Mouse (Mus musculus) MN1 (cell line): ENCODE data around the gene Runx1.

Experiments used
- DNase-seq: peaks from one replicate; pipeline ENCODE4 v3.0.0-alpha.2; 2016; ENCODE audit warnings: low spot score

The Runx1 gene

GRCm38 (mm10) chr16:92793741-92794140 is 32.2 kb downstream of the Runx1 start:
- no peak for DNase-seq

GRCm38 (mm10) chr16:92792905-92793304 is 33.0 kb downstream of the Runx1 start:
- no peak for DNase-seq

- no peak for DNase-seq
Observed at GRCm38 (mm10) chr16:92790601-92791000, 35.3 kb downstream of the Runx1 start.

- DNase-seq: no peak
Observed at GRCm38 (mm10) chr16:92789840-92790239, 36.1 kb downstream of the Runx1 start.

DNA sequence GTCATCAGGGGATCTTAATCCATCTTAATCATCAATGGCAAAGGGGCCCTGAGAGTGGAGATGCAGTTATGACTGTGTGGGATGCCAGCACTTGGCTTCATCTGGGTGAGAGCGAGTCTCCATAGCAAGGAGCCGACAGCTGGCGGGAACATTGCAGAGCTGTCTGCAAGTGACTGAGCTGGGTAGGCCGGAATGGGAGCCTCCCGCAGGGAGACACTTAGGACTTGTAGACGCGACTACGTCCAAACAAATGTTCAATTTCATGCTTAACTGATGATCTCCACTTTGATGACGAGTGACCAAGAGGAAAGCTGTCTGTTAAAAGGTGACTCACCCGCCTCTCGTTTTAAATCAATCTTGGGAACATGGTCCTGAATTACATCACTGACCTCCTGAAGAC is 37.5 kb downstream of the Runx1 start:
- no peak for DNase-seq

DNA sequence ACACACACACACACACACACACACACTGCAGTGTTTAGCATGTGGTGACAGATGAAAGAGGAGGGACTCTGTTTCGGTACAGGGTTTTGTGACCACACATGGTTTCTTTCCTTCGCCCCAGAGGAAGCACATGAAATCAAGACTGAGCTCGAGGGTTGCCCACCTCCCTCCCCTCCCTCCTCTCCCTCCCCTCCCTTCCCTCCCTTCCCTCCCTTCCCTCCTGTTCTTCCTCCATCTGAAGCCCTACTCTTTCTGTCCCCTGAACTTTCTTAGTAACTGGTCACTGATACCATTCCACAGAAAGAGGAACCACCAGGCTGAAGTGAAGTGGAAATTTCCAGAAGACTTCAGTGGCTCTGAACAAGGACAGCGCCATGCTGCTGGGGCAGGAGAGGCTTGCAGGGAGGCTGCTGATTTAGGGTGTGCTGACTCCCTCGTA is 39.0 kb downstream of the Runx1 start:
- DNase-seq: no peak

DNA sequence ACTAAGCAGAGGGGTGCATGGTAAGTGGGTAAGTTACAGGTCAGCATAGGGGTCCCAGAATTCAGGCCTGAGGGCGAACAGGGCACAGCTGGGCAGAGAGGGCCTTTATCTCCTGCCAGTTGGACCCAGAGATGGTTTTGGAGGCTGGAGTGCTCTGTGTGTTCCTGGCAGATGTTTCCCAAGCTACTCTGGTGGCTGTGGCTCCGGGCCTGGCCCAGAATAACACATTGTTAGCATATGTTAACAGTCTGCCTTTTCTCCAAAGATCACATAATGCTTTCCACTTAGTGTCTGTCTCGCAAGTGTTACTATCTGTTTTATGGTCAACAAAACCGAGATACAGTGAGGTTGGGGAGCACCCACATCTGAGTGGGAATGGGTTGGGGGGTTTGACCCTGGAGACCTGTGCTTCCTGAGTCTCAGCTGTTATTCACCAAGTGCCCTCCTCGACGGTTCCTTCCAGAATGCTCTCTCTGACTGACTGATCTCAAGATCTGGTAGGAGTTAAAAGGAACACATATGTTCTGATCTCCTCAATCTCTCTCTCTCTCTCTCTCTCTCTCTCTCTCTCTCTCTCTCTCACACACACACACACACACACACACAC is 39.6 kb downstream of the Runx1 start:
- no peak for DNase-seq

DNA sequence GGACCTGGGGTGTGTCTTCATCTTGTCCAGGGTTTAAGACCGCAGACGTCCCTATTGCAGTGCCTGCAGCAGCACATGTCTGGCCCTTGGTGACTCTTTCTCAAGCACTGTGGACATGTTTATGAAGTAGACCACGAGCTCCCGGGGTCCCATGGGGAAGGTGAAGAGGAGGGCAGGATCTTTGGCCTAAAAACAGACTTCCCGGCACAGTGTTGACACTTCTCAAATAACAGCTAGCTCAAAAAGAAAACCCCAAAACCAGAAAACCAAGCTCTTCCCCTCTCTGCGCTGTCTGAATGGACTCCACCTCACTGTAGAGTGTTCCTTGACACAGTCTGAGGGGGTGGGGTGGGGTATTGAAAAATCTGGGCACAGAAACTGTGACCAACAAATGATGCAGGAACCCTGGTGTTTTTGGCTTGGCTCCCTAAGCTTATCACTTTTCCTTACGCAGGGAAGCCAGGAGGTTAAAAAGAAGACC is 42.3 kb downstream of the Runx1 start:
- no peak for DNase-seq

DNA sequence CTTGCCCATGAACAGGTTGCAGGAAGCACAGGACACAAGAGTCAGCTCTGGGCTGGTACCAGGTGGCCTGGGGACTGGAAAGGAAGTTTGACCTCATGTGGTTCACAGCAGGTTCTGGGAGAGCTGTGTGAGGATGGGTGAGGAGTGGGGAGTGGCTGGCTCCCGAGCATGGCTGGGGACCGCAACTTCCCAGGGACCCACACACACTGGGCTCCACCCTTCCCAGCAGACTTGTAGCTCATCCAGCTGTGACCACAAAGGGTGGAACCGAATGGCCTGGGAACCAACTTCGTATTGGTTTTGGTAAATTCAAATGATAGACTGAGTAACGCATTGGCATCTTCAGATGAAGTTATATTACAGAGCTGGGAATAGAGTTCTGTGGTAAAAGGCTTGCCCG is 43.5 kb downstream of the Runx1 start:
- no peak for DNase-seq

DNA sequence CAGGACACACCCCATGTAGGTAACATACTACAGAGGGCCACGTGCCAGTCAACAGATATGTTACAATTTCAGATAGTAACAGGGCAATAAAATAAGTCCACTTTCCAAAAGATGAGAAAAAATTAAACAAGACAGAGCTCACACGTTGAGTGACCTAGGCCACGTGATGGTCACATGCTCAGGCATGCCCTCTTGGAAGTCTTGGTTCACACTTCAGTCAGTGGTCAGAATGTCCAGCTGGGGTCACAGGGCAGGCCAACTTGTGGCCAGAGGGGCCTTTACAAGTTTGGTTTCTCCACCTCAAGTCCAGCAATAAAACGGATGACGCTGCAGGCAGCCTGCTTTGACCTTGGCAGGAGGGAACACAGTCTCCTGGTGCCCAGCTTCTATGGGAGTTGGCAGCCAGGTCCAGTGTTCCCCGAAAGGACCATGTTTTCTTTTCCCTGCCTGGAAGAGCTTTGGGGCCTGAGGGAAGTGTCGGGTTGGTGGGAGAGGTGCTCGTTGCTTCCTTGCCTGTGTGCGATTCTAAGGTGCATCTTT is 46.0 kb downstream of the Runx1 start:
- no peak for DNase-seq

- DNase-seq: no peak
Observed at GRCm38 (mm10) chr16:92779175-92779574, 46.8 kb downstream of the Runx1 start.

- DNase-seq: no peak
Observed at GRCm38 (mm10) chr16:92778096-92778780, 47.7 kb downstream of the Runx1 start.

GRCm38 (mm10) chr16:92767862-92768261 is 58.1 kb downstream of the Runx1 start:
- DNase-seq: no peak

DNA sequence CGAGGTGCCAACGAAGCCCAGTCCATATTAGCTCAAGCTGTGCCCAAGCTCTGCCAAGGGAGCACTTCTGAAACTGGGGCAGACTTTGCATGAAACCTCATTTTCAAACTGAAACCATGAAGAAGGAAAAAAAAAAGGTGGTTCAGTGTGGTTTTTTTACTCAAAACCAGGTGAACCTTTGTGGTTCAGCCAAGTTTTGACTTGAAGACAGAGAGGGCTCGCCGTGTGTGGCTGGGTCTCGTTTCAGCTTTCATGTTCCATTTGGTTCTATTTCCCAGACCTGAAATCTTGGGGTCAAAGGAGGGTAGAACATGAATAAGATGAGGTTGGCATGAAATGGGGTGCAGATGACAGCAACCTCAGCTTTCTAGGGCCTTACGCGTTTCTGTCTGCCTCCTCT is 58.5 kb downstream of the Runx1 start:
- no peak for DNase-seq

DNA sequence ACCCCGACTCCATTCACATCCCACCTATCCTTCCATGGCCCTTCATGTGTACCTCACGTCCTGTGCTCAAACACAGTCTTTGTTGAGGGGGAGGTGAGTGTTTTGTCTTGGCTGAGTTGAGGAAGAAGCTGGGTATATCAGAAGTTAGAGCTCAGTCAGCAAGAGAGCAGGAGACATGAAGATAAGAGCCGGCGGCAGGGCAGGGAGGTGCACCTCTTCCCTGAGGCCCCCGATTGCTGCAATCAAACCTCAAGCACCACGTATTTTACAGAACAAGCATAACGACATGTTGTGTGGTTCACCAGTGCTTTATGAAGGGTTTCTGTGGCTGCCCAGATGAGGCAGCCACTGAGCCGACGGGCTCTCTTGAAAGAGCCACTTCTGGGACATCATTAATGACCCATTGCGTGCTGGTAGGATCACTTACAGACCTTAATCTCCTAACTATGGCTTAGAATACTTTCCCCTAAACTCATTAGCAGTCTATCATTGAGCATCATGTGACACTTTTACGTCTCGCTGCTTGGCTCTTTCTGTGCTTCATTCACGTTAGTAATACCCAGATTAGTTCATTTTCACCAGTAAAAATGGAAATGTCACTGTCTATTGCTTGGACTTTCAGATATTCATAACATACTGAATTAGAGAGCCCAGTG is 61.1 kb downstream of the Runx1 start:
- no peak for DNase-seq

- DNase-seq: no peak
Observed at GRCm38 (mm10) chr16:92763666-92764065, 62.3 kb downstream of the Runx1 start.

DNA sequence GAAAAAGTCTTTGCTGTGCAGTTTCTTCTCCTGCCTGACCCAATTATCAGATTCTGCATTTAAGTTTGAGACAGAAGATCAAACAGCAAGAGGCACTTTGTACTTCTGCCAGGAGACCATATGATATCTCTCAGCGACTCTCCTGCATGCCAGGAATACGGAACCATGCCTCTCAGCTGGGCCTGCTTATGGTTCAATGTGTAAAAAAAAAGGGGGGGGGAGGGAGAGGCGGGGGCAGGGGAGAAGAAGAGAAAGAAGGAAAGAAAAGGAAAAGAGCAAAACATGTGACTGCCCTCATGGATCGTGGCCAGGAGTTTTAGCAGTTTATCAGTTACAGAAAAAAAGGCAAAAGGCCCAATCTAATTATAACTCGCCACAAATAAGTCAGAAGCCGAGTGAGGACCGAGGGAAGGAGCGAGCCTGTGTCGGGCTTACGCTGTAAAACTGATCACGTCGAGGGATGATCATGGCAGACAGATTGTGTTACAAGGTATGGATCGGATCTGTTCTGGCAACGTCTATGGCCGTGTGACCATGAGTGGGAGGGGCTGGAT is 63.9 kb downstream of the Runx1 start:
- DNase-seq: no peak

GRCm38 (mm10) chr16:92760091-92760490 is 65.9 kb downstream of the Runx1 start:
- no peak for DNase-seq

DNA sequence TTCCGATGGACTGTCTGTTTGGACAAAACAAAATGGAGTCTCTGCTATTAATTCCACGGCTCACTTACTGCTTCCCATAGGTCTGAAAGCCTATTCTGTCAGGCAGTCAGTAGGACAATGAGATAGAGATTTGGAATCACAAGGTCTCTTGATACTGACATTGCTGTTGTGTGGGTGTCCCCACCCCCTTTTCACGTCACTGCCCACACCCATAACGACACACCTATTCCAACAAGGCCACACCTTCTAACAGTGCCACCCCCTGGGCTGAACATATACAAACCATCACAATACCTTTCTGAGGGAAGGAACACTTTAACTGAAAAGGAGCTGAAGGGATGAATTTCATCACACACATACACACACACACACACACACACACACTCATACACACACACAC is 68.4 kb downstream of the Runx1 start:
- DNase-seq: no peak

GRCm38 (mm10) chr16:92753944-92754343 is 72.0 kb downstream of the Runx1 start:
- no peak for DNase-seq

GRCm38 (mm10) chr16:92753139-92753538 is 72.8 kb downstream of the Runx1 start:
- no peak for DNase-seq

DNA sequence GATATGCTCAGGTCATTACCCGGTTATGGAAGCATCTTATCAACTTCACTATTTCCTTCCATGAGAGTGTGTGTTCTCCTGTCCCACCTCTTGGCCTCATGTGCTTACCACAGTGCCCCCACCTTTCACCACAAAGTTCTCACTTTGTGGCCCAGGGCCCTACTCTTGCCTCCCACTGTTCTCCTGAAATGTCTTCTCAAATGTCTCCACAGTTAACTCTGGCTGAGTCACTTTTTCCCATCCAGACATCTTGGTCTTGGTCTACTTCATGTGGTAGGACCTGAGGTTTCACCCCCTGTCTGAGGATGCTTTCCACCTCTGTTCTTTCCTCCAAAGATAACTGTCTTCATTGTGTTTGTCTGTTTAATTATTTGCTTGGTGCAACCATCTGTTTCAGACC is 77.7 kb downstream of the Runx1 start:
- DNase-seq: no peak

- no peak for DNase-seq
Observed at GRCm38 (mm10) chr16:92747062-92747461, 78.9 kb downstream of the Runx1 start.
